Mouse (Mus musculus): Measurements from ENCODE around the gene Ttll5. TPM values are rescaled to one million over a fixed set of nuclear protein-coding genes. Genes with fewer than 3 reads are reported as not detected.
A peak's percentile ranks its signal among the peaks of the same experiment; 100 is the strongest.

Gene Ttll5
- polyA plus RNA-seq, 1 experiment, result 22.2 TPM

DNA sequence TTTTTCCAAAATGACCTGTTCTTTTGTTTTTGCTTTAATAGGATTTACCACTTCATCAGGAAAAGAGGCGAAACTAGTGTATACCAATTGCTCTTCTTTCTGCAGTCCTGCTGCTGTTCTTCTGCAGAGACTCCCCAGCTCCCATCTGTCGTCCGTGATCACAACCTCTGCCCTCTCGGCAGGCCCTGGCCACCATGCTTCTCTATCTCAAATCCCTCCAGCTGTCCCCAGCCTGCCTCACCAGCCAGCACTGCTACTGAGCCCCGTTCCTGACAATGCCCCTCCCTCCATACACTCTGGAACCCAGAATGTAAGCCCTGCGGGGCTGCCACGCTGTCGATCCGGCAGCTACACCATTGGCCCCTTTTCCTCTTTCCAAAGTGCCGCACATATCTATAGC, 108.8 kb downstream of the Ttll5 start:
- DNase-seq (ENCODE audit: low read depth), result no peak
- TF ChIP-seq CTCF (IDR thresholded peaks at IDR 0.05; ENCODE audit: borderline replicate concordance, extremely low read depth, insufficient read depth, insufficient read length) (no peak), POLR2A (IDR thresholded peaks at IDR 0.05; ENCODE audit: borderline replicate concordance, extremely low read depth, insufficient read depth, insufficient read length, poor library complexity, severe bottlenecking) (no peak)

- TF ChIP-seq CTCF (IDR thresholded peaks at IDR 0.05; ENCODE audit: borderline replicate concordance, extremely low read depth, insufficient read depth, insufficient read length) (no peak), POLR2A (IDR thresholded peaks at IDR 0.05; ENCODE audit: borderline replicate concordance, extremely low read depth, insufficient read depth, insufficient read length, poor library complexity, severe bottlenecking) (no peak)
- DNase-seq (ENCODE audit: low read depth), result no peak
Observed at GRCm38 (mm10) chr12:85937384-85937783, 112.9 kb downstream of the Ttll5 start.

GRCm38 (mm10) chr12:85943456-85943855, 119.0 kb downstream of the Ttll5 start:
- DNase-seq (ENCODE audit: low read depth), result no peak
- TF ChIP-seq POLR2A (IDR thresholded peaks at IDR 0.05; ENCODE audit: borderline replicate concordance, extremely low read depth, insufficient read depth, insufficient read length, poor library complexity, severe bottlenecking) (no peak), CTCF (IDR thresholded peaks at IDR 0.05; ENCODE audit: borderline replicate concordance, extremely low read depth, insufficient read depth, insufficient read length) (no peak)

DNA sequence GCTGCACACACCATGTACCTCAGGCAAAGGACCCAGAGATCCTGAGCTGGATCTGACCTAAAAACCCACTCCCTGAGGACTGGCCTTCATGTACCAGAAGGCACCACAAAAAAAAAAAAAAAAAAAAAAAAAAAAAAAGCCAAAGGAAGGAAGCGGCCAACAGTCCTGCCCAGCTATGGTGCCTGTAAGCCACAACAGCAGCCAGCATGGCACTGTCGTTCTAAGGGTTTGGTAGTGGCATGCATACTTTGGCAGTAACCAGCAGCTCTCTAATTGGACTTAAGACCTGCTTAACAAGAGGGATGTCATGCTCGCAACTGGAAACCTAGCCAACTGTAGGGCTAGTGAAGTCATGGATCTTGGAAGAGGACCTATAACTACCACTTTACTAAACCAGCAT, 120.0 kb downstream of the Ttll5 start:
- TF ChIP-seq POLR2A (IDR thresholded peaks at IDR 0.05; ENCODE audit: borderline replicate concordance, extremely low read depth, insufficient read depth, insufficient read length, poor library complexity, severe bottlenecking) (no peak), CTCF (IDR thresholded peaks at IDR 0.05; ENCODE audit: borderline replicate concordance, extremely low read depth, insufficient read depth, insufficient read length) (no peak)
- no peak for DNase-seq (ENCODE audit: low read depth)

DNA sequence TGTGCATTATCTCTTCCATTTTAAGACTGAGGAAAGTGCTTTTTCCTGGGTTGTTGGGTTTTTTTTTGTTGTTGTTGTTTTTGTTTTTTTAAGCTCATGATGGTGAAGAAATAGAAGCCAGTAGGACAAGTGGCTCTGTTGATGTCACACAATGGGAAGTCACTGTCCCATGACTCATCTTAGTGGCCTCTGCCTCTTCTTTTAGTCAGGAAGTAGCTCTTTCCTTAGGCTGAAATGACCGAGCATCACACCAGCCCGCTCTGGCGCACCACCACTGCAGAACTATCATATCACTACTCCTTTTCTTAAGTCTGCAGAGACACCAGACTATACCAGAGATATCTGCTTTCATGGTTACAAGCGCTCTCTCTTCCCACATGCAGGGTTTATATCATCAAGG, 122.7 kb downstream of the Ttll5 start:
- TF ChIP-seq POLR2A (IDR thresholded peaks at IDR 0.05; ENCODE audit: borderline replicate concordance, extremely low read depth, insufficient read depth, insufficient read length, poor library complexity, severe bottlenecking) (no peak), CTCF (IDR thresholded peaks at IDR 0.05; ENCODE audit: borderline replicate concordance, extremely low read depth, insufficient read depth, insufficient read length) (no peak)
- DNase-seq (ENCODE audit: low read depth), result no peak

DNA sequence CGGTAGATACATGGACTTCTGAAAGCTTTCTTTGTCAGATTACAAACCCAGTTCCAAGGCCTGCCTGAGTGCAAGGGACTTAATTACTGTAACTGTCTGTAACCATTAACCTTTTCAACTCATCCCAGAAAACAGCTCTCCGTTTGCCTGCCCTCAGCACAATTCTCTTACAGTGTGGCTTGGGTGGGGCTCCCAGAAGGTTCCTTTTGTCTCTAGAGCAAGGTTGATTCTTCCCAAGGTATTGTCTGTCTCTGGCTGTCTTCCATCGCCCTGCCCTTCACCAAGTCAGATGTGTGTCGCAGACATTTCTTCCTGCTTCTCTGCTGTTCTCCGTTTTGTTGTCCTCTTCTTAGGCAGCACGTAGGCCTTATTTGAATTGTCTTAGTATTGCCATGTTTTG, 125.2 kb downstream of the Ttll5 start:
- DNase-seq (ENCODE audit: low read depth), result no peak
- TF ChIP-seq POLR2A (IDR thresholded peaks at IDR 0.05; ENCODE audit: borderline replicate concordance, extremely low read depth, insufficient read depth, insufficient read length, poor library complexity, severe bottlenecking) (no peak), CTCF (IDR thresholded peaks at IDR 0.05; ENCODE audit: borderline replicate concordance, extremely low read depth, insufficient read depth, insufficient read length) (no peak)

GRCm38 (mm10) chr12:85950371-85950770, 125.9 kb downstream of the Ttll5 start:
- TF ChIP-seq POLR2A (IDR thresholded peaks at IDR 0.05; ENCODE audit: borderline replicate concordance, extremely low read depth, insufficient read depth, insufficient read length, poor library complexity, severe bottlenecking) (no peak), CTCF (IDR thresholded peaks at IDR 0.05; ENCODE audit: borderline replicate concordance, extremely low read depth, insufficient read depth, insufficient read length) (no peak)
- no peak for DNase-seq (ENCODE audit: low read depth)

DNA sequence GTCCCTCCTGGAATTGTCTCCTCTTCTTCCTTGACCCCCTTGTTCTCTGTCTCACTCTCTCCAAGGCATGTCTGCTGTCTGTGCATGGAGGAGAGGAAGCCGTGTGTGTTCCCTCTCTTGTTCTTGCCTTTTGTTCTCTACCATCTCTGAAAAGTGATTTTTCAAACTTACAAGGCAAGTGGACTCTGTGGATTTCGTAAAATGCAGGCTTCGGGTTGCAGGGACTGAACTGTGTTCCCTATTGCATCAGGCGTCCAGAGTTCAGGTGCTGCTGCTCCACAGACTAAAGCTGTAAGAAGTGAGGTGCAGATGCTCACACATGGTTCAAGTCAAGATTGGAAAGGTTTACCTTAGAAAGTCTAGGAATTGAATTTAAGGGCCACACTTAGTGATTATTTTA, 126.6 kb downstream of the Ttll5 start:
- TF ChIP-seq POLR2A (IDR thresholded peaks at IDR 0.05; ENCODE audit: borderline replicate concordance, extremely low read depth, insufficient read depth, insufficient read length, poor library complexity, severe bottlenecking), result no peak
- no peak for TF ChIP-seq CTCF (IDR thresholded peaks at IDR 0.05; ENCODE audit: borderline replicate concordance, extremely low read depth, insufficient read depth, insufficient read length)
- DNase-seq (ENCODE audit: low read depth), result no peak

GRCm38 (mm10) chr12:85951822-85952221, 127.4 kb downstream of the Ttll5 start:
- DNase-seq (ENCODE audit: low read depth), result no peak
- TF ChIP-seq POLR2A (IDR thresholded peaks at IDR 0.05; ENCODE audit: borderline replicate concordance, extremely low read depth, insufficient read depth, insufficient read length, poor library complexity, severe bottlenecking) (no peak), CTCF (IDR thresholded peaks at IDR 0.05; ENCODE audit: borderline replicate concordance, extremely low read depth, insufficient read depth, insufficient read length) (peak; percentile 37; the same call in 1 of the 2 replicates)

- DNase-seq (ENCODE audit: low read depth), result no peak
- TF ChIP-seq CTCF (IDR thresholded peaks at IDR 0.05; ENCODE audit: borderline replicate concordance, extremely low read depth, insufficient read depth, insufficient read length) (no peak), POLR2A (IDR thresholded peaks at IDR 0.05; ENCODE audit: borderline replicate concordance, extremely low read depth, insufficient read depth, insufficient read length, poor library complexity, severe bottlenecking) (no peak)
Observed at GRCm38 (mm10) chr12:85952349-85952748, 127.9 kb downstream of the Ttll5 start.

DNA sequence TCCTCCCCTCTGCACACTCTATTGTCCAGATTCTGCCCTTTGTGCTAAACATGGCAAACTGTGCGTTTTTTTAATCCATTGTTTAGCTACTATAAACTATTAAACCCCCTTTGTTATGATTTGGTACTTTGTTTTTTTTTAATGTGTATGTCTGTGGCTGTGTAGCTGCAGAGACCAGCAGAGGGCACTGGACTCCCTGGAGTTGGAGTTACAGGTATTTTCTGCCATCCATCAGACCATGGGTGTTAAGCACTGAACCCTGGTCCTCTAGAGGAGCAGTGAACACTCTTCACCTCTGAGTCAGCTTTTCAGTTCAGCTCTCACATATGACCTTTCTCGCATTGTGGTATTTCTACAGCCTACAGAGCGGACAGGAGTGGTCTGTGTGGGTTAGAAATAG, 129.7 kb downstream of the Ttll5 start:
- TF ChIP-seq POLR2A (IDR thresholded peaks at IDR 0.05; ENCODE audit: borderline replicate concordance, extremely low read depth, insufficient read depth, insufficient read length, poor library complexity, severe bottlenecking) (no peak), CTCF (IDR thresholded peaks at IDR 0.05; ENCODE audit: borderline replicate concordance, extremely low read depth, insufficient read depth, insufficient read length) (peak; percentile 41; the same call in 1 of the 2 replicates)
- no peak for DNase-seq (ENCODE audit: low read depth)

GRCm38 (mm10) chr12:85955062-85955461, 130.6 kb downstream of the Ttll5 start:
- no peak for DNase-seq (ENCODE audit: low read depth)
- no peak for TF ChIP-seq POLR2A (IDR thresholded peaks at IDR 0.05; ENCODE audit: borderline replicate concordance, extremely low read depth, insufficient read depth, insufficient read length, poor library complexity, severe bottlenecking)
- TF ChIP-seq CTCF (IDR thresholded peaks at IDR 0.05; ENCODE audit: borderline replicate concordance, extremely low read depth, insufficient read depth, insufficient read length), result no peak

Measured in brain, embryonic 14.5 days (tissue).